Mouse (Mus musculus) megakaryocyte, embryonic 14.5 days (primary cell): ENCODE measurements around the gene Adcy7.

ENCODE experiments used
- FLI1 ChIP-seq: IDR thresholded peaks from 2 replicates; pipeline ENCODE4 v1.6.1; 2012; ENCODE audit warnings: low read length, inconsistent platforms, mixed read lengths
- GATA1 ChIP-seq: IDR thresholded peaks from 3 replicates; pipeline ENCODE4 v1.6.1; 2012; ENCODE audit warnings: mixed read lengths, low read length, inconsistent platforms, borderline replicate concordance

GRCm38 (mm10) chr8:88339221-88339620, 67.0 kb downstream of the Adcy7 start:
- TF ChIP-seq GATA1 (no peak), FLI1 (no peak)
